Mouse (Mus musculus) cortical plate, adult 2 months (tissue): ENCODE measurements around the gene B9d1.

Experiments used
- CTCF ChIP-seq: fragments of 200-500 bp; IDR thresholded peaks from 2 replicates; pipeline ENCODE4 v1.5.1; 2011; ENCODE audit warnings: mild to moderate bottlenecking, control low read depth, low read length; ENCODE audit not compliant: insufficient read depth; ENCODE audit errors: extremely low read depth
- POLR2A ChIP-seq: fragments of 200-500 bp; IDR thresholded peaks from 2 replicates; pipeline ENCODE4 v1.6.1; 2011; ENCODE audit warnings: mild to moderate bottlenecking, low read length, control low read depth; ENCODE audit not compliant: insufficient read depth; ENCODE audit errors: extremely low read depth

GRCm38 (mm10) chr11:61529268-61529713 is 24.3 kb downstream of the B9d1 start:
- no peak for TF ChIP-seq POLR2A
- TF ChIP-seq CTCF, result no peak
